Mouse (Mus musculus) midbrain, embryonic 11.5 days (tissue): ENCODE measurements around the gene Apol11b. TPM values are rescaled to one million over a fixed set of nuclear protein-coding genes. Genes with fewer than 3 reads are reported as not detected.
"Not testable (repeated sequence)": the region's sequence is repeated elsewhere in the genome, so short reads cannot be mapped to it uniquely, and the experiment has no call there.

Source experiments
- ATAC-seq: fragments of 200-750 bp; cut with Nextera tagmentation; 2 replicates; pipeline ENCODE4 v1.8.0; 2017; ENCODE audit warnings: moderate TSS enrichment, moderate library complexity; ENCODE audit not compliant: low FRiP score
- DNase-seq: peaks from one replicate; pipeline ENCODE4 v3.0.0; 2015; ENCODE audit warnings: low spot score; ENCODE audit errors: missing footprints
- H3K27ac ChIP-seq: fragments of 300-500 bp; sonication (generic); 2 replicates; pipeline ENCODE4 v1.5.1; 2014; ENCODE audit warnings: low read depth, low read length
- H3K27me3 ChIP-seq: fragments of 300-500 bp; sonication (generic); 2 replicates; pipeline ENCODE4 v1.6.1; 2014; ENCODE audit warnings: mild to moderate bottlenecking, low read length, moderate library complexity, mixed read lengths; ENCODE audit not compliant: control insufficient read depth, insufficient read depth
- H3K36me3 ChIP-seq: fragments of 300-500 bp; sonication (generic); 2 replicates; pipeline ENCODE4 v1.6.1; 2014; ENCODE audit warnings: mild to moderate bottlenecking, low read length, moderate library complexity, mixed read lengths; ENCODE audit not compliant: control insufficient read depth, insufficient read depth
- H3K4me1 ChIP-seq: fragments of 300-500 bp; sonication (generic); 2 replicates; pipeline ENCODE4 v1.6.1; 2014; ENCODE audit warnings: low read length; ENCODE audit not compliant: control insufficient read depth, insufficient read depth
- H3K4me2 ChIP-seq: fragments of 300-500 bp; sonication (generic); 2 replicates; pipeline ENCODE4 v1.6.1; 2014; ENCODE audit warnings: mild to moderate bottlenecking, moderate library complexity
- H3K4me3 ChIP-seq: fragments of 300-500 bp; sonication (generic); 2 replicates; pipeline ENCODE4 v1.5.1; 2014; ENCODE audit warnings: low read depth, low read length
- H3K9ac ChIP-seq: fragments of 300-500 bp; sonication (generic); 2 replicates; pipeline ENCODE4 v1.6.1; 2014; ENCODE audit warnings: low read length
- H3K9me3 ChIP-seq: fragments of 300-500 bp; sonication (generic); 2 replicates; pipeline ENCODE4 v1.6.1; 2016; ENCODE audit warnings: low read length; ENCODE audit not compliant: control insufficient read depth
- WGBS: fragments of 180-500 bp; shearing (Covaris S2); extraction: QIAGEN DNeasy Blood & Tissue Kit; methylation state at CpG from one replicate; pipeline ENCODE4 v1.1.7; 2014; 5-methylcytosine and 5-hydroxymethylcytosine counted together
- polyA plus RNA-seq: library from polyadenylated mRNA; unstranded; fragments of >200 nt; fragmentation: Nextera tagmentation; extraction: Ambion mirVana; gene quantifications from 2 replicates; pipeline ENCODE4 v1.2.1, GENCODE M21; 2014

The Apol11b gene
- polyA plus RNA-seq, 1 experiment from 2014 or later = not detected

- not testable (repeated sequence) for H3K36me3 ChIP-seq, H3K4me2 ChIP-seq, ATAC-seq, DNase-seq, H3K27me3 ChIP-seq, H3K27ac ChIP-seq, H3K9ac ChIP-seq, H3K4me3 ChIP-seq, H3K9me3 ChIP-seq, H3K4me1 ChIP-seq
- 84% methylated on average over 4 of the region's 4 CpGs for WGBS
Measured at GRCm38 (mm10) chr15:77626471-77626870, 16.6 kb downstream of the Apol11b start.

- Histone ChIP-seq H3K27me3 (no peaks in the 10 kb centered on the region), H3K9me3 (no peaks in the 10 kb centered on the region), H3K36me3 (no peaks in the 10 kb centered on the region), H3K27ac (no peak overlapping the region), H3K4me2 (no peak overlapping the region), H3K4me1 (no peaks in the 10 kb centered on the region), H3K4me3 (no peak overlapping the region), H3K9ac (no peak overlapping the region)
- ATAC-seq (no peak), DNase-seq (no peak)
- 82% methylated on average over 1 of the region's 1 CpGs for WGBS
Measured at GRCm38 (mm10) chr15:77624710-77625109, 18.4 kb downstream of the Apol11b start.

- ATAC-seq = no peak
- no peak overlapping the region for H3K9ac ChIP-seq
- WGBS = 92% methylated on average over 3 of the region's 3 CpGs
Measured at GRCm38 (mm10) chr15:77606069-77606468, 37.0 kb downstream of the Apol11b start.

GRCm38 (mm10) chr15:77598958-77599357 lies 44.1 kb downstream of the Apol11b start, which contains the start of gene Gm36245:
TSS of gene Gm36245 (plus strand) at chr15:77599258.
- WGBS = 73% methylated on average over 1 of the region's 1 CpGs
- no peaks in the 10 kb centered on the region for H3K4me1 ChIP-seq
- no peaks in the 10 kb centered on the region for H3K9me3 ChIP-seq
- no peak within 1 kb of the TSS for H3K4me2 ChIP-seq
- no peak within 1 kb of the TSS for H3K4me3 ChIP-seq
- no peaks in the 10 kb centered on the region for H3K27me3 ChIP-seq
- no peak within 1 kb of the TSS for H3K9ac ChIP-seq
- DNase-seq (no peak), ATAC-seq (no peak)
- H3K36me3 ChIP-seq = no peaks in the 10 kb centered on the region
- H3K27ac ChIP-seq = no peak within 1 kb of the TSS

More at GRCm38 (mm10) chr15:77606069-77606468, 37.0 kb downstream of the Apol11b start:
- H3K9me3 ChIP-seq = no peaks in the 10 kb centered on the region
- no peaks in the 10 kb centered on the region for H3K36me3 ChIP-seq
- no peak for DNase-seq
- no peak overlapping the region for H3K27ac ChIP-seq
- H3K27me3 ChIP-seq = no peaks in the 10 kb centered on the region
- H3K4me1 ChIP-seq = no peaks in the 10 kb centered on the region
- H3K4me2 ChIP-seq = no peak overlapping the region
- H3K4me3 ChIP-seq = no peak overlapping the region

GRCm38 (mm10) chr15:77598429-77598828 lies 44.7 kb downstream of the Apol11b start:
- Histone ChIP-seq H3K27ac (no peak overlapping the region), H3K27me3 (no peaks in the 10 kb centered on the region), H3K4me1 (no peaks in the 10 kb centered on the region), H3K4me3 (no peak overlapping the region), H3K9me3 (no peaks in the 10 kb centered on the region), H3K9ac (no peak overlapping the region), H3K4me2 (no peak overlapping the region), H3K36me3 (no peaks in the 10 kb centered on the region)
- DNase-seq = no peak
- ATAC-seq = no peak
- 78% methylated on average over 3 of the region's 3 CpGs for WGBS

- ATAC-seq (no peak), DNase-seq (no peak)
- Histone ChIP-seq H3K9me3 (no peaks in the 10 kb centered on the region), H3K4me2 (no peak within 1 kb of the TSS), H3K27me3 (no peaks in the 10 kb centered on the region), H3K4me1 (no peaks in the 10 kb centered on the region), H3K36me3 (no peaks in the 10 kb centered on the region), H3K4me3 (no peak within 1 kb of the TSS), H3K27ac (no peak within 1 kb of the TSS), H3K9ac (no peak within 1 kb of the TSS)
- WGBS = 66% methylated on average over 5 of the region's 5 CpGs
Measured at GRCm38 (mm10) chr15:77595961-77596360, 47.1 kb downstream of the Apol11b start, which contains the start of gene Apol10b. TSS of gene Apol10b (minus strand) at chr15:77596125.

- no peak for ATAC-seq
Measured at GRCm38 (mm10) chr15:77593557-77593956, 49.5 kb downstream of the Apol11b start.

GRCm38 (mm10) chr15:77590881-77591280 lies 52.2 kb downstream of the Apol11b start:
- Histone ChIP-seq H3K4me3 (no peak overlapping the region), H3K9ac (no peak overlapping the region), H3K4me1 (no peaks in the 10 kb centered on the region), H3K36me3 (no peaks in the 10 kb centered on the region), H3K27ac (no peak overlapping the region), H3K4me2 (no peak overlapping the region), H3K9me3 (no peaks in the 10 kb centered on the region), H3K27me3 (no peaks in the 10 kb centered on the region)
- ATAC-seq (no peak), DNase-seq (no peak)
- 79% methylated on average over 2 of the region's 2 CpGs for WGBS

More at GRCm38 (mm10) chr15:77593557-77593956, 49.5 kb downstream of the Apol11b start:
- Histone ChIP-seq H3K4me1 (no peaks in the 10 kb centered on the region), H3K27ac (no peak overlapping the region), H3K4me3 (no peak overlapping the region), H3K27me3 (no peaks in the 10 kb centered on the region), H3K4me2 (no peak overlapping the region), H3K9ac (no peak overlapping the region), H3K9me3 (no peaks in the 10 kb centered on the region), H3K36me3 (no peaks in the 10 kb centered on the region)
- no peak for DNase-seq
- 70% methylated on average over 1 of the region's 1 CpGs for WGBS

- H3K4me2 ChIP-seq = no peak overlapping the region
- H3K9ac ChIP-seq = no peak overlapping the region
- H3K27ac ChIP-seq = no peak overlapping the region
Measured at GRCm38 (mm10) chr15:77588981-77589380, 54.1 kb downstream of the Apol11b start.

More at GRCm38 (mm10) chr15:77588981-77589380, 54.1 kb downstream of the Apol11b start:
- Histone ChIP-seq H3K27me3 (no peaks in the 10 kb centered on the region), H3K4me3 (no peak overlapping the region), H3K9me3 (no peaks in the 10 kb centered on the region), H3K36me3 (no peaks in the 10 kb centered on the region), H3K4me1 (no peaks in the 10 kb centered on the region)
- ATAC-seq = no peak
- DNase-seq = no peak
